Mouse (Mus musculus) C2C12 (cell line): ENCODE data around the gene Serac1.

Source experiments
- CEBPB ChIP-seq: IDR thresholded peaks from one replicate; pipeline ENCODE4 v1.6.1; 2011; ENCODE audit warnings: low read depth, mild to moderate bottlenecking, control low read depth, moderate library complexity
- CTCF ChIP-seq: IDR thresholded peaks from one replicate; pipeline ENCODE4 v1.5.1; 2011; ENCODE audit not compliant: control insufficient read depth, insufficient read depth, insufficient read length
- FOSL1 ChIP-seq: IDR thresholded peaks from one replicate; pipeline ENCODE4 v1.8.0; 2011; ENCODE audit warnings: mild to moderate bottlenecking, low read length; ENCODE audit not compliant: poor library complexity, insufficient read depth, severe bottlenecking
- MAX ChIP-seq: IDR thresholded peaks from one replicate; pipeline ENCODE4 v1.6.1; 2011; ENCODE audit warnings: mild to moderate bottlenecking, control low read depth
- MYOD1 ChIP-seq: IDR thresholded peaks from one replicate; pipeline ENCODE4 v1.6.1; 2011; ENCODE audit warnings: low read depth; ENCODE audit not compliant: control insufficient read depth, insufficient read length
- MYOG ChIP-seq: IDR thresholded peaks from one replicate; pipeline ENCODE4 v1.6.1; 2011; ENCODE audit not compliant: control insufficient read depth, insufficient read length; ENCODE audit errors: extremely low read depth
- USF1 ChIP-seq: IDR thresholded peaks from one replicate; pipeline ENCODE4 v1.6.1; 2011; ENCODE audit warnings: low read depth, mild to moderate bottlenecking, control low read depth, moderate library complexity

- TF ChIP-seq MYOD1 (no peak), CTCF (no peak), MYOG (no peak), FOSL1 (no peak), MAX (no peak), CEBPB (no peak), USF1 (no peak)
These were observed 83.0 kb downstream of the Serac1 start for GRCm38 (mm10) chr17:5996589-5996988.
